9 mouse cellular contexts compared by ENCODE assay signal in genomic region chr19:43655735-43656492, GRCm38 (mm10). TPM values are rescaled to one million over a fixed set of nuclear protein-coding genes. Genes with fewer than 3 reads are reported as not detected.
DNase-seq lines count a peak whose midpoint lies in the region; ATAC-seq and TF ChIP-seq lines count a peak whose summit lies in the region.
"Had no signal": no experiment of that assay in that cellular context is flagged by ENCODE, and none has a peak within 500 bp of the region (broad histone marks: within the 10 kb centered on the region; RNA-seq: fewer than 3 reads in every experiment).

No protein-coding gene starts in this region.

- no peak overlapping the region for H3K4me2 ChIP-seq in forebrain, postnatal 0 days (ENCODE audit: low read depth)
- no peak overlapping the region for H3K4me2 ChIP-seq in midbrain, embryonic 13.5 days (replicated peaks)
- no peak overlapping the region for H3K4me2 ChIP-seq in stomach, embryonic 16.5 days (ENCODE audit: low read depth, low read length)
- H3K4me2 ChIP-seq: lung, embryonic 15.5 days had no signal

- TF ChIP-seq CTCF in forebrain, postnatal 0 days (IDR thresholded peaks at IDR 0.05; ENCODE audit: low read depth), result peak; percentile 90

- no peak overlapping the region for H3K27ac ChIP-seq in forebrain, postnatal 0 days (ENCODE audit: low read depth, low read length)
- H3K27ac ChIP-seq in midbrain, embryonic 13.5 days, result no peak overlapping the region
- no peak overlapping the region for H3K27ac ChIP-seq in stomach, embryonic 16.5 days (ENCODE audit: low read length)
- H3K27ac ChIP-seq: lung, embryonic 15.5 days had no signal

- H3K36me3 ChIP-seq in forebrain, postnatal 0 days (ENCODE audit: insufficient read depth), result no peaks in the 10 kb centered on the region
- no peaks in the 10 kb centered on the region for H3K36me3 ChIP-seq in midbrain, embryonic 13.5 days
- H3K36me3 ChIP-seq in stomach, embryonic 16.5 days (ENCODE audit: control insufficient read depth, insufficient read depth, low read length), result no peaks in the 10 kb centered on the region
- H3K36me3 ChIP-seq: lung, embryonic 15.5 days had no signal

- 38% methylated on average over 11 of the region's 11 CpGs for WGBS in forebrain, postnatal 0 days
- 41% methylated on average over 11 of the region's 11 CpGs for WGBS in midbrain, embryonic 13.5 days
- 37% methylated on average over 11 of the region's 11 CpGs for WGBS in stomach, embryonic 16.5 days

- H3K9ac ChIP-seq in forebrain, postnatal 0 days, result no peak overlapping the region
- H3K9ac ChIP-seq in midbrain, embryonic 13.5 days (replicated peaks), result no peak overlapping the region
- H3K9ac ChIP-seq in stomach, embryonic 16.5 days (ENCODE audit: low read length), result no peak overlapping the region
- H3K9ac ChIP-seq: lung, embryonic 15.5 days had no signal

- no peaks in the 10 kb centered on the region for H3K27me3 ChIP-seq in forebrain, postnatal 0 days (ENCODE audit: insufficient read depth, low read length)
- H3K27me3 ChIP-seq in midbrain, embryonic 13.5 days, result peaks cover 2% of the 10 kb centered on the region; the same call in 1 of the 2 replicates
- 0 out of 2 replicates have a peak, but pooled peaks cover 6% of the 10 kb centered on the region for H3K27me3 ChIP-seq in stomach, embryonic 16.5 days (ENCODE audit: control insufficient read depth, insufficient read depth, low read length)

- no peaks in the 10 kb centered on the region for H3K9me3 ChIP-seq in forebrain, postnatal 0 days (ENCODE audit: low read length)
- no peaks in the 10 kb centered on the region for H3K9me3 ChIP-seq in midbrain, embryonic 13.5 days
- H3K9me3 ChIP-seq in stomach, embryonic 16.5 days (replicated peaks; ENCODE audit: control insufficient read depth, low read length), result no peaks in the 10 kb centered on the region
- H3K9me3 ChIP-seq: lung, embryonic 15.5 days had no signal

- no peaks in the 10 kb centered on the region for H3K4me1 ChIP-seq in forebrain, postnatal 0 days (ENCODE audit: insufficient read depth)
- no peaks in the 10 kb centered on the region for H3K4me1 ChIP-seq in midbrain, embryonic 13.5 days (replicated peaks)
- peaks cover 17% of the 10 kb centered on the region for H3K4me1 ChIP-seq in stomach, embryonic 16.5 days (ENCODE audit: control insufficient read depth, insufficient read depth, low read length)

- ATAC-seq in forebrain, postnatal 0 days, result peak; percentile 66
- ATAC-seq in midbrain, embryonic 13.5 days, result 0 out of 2 replicates have a peak, but pooled peaks have one; percentile 27
- peak; percentile 59; the same call in 1 of the 2 replicates for ATAC-seq in stomach, embryonic 16.5 days (ENCODE audit: insufficient read depth, low FRiP score)

- no peak overlapping the region for H3K4me3 ChIP-seq in forebrain, postnatal 0 days (ENCODE audit: low read depth, low read length)
- H3K4me3 ChIP-seq in midbrain, embryonic 13.5 days (replicated peaks), result no peak overlapping the region
- H3K4me3 ChIP-seq in stomach, embryonic 16.5 days (replicated peaks; ENCODE audit: low read length), result no peak overlapping the region
- H3K4me3 ChIP-seq: lung, embryonic 15.5 days had no signal

- DNase-seq in heart, adult 11 months, result peak; percentile 87
- DNase-seq in heart, adult 9 months (ENCODE audit: low spot score in 2 of 2), result no peak
- peak; percentile 79 to 81 for DNase-seq in B cell, adult 2 months
- DNase-seq in brain, adult 2 months (ENCODE audit: low read depth, low spot score), result peak; percentile 88
- peak; percentile 82 for DNase-seq in forebrain, postnatal 0 days
- DNase-seq in kidney, postnatal 4 days, result peak; percentile 86 to 90

RNA-seq across cellular contexts. Expression of gene Slc25a28, which starts 18.8 kb away (rescaled TPM):
- total RNA-seq in forebrain, postnatal 0 days (2014; rRNA removed), result 45.2 and 67.2 TPM in 2 replicates
- polyA plus RNA-seq in forebrain, postnatal 0 days (2015; fragmentation: Nextera tagmentation; extraction: Ambion mirVana), result 13.1 and 15.6 TPM in 2 replicates
- 10.8 and 14.4 TPM in 2 replicates for polyA plus RNA-seq in midbrain, embryonic 13.5 days (2015; fragmentation: Nextera tagmentation; extraction: Ambion mirVana)
- 11.2 and 13.1 TPM in 2 replicates for polyA plus RNA-seq in stomach, embryonic 16.5 days (2015; fragmentation: Nextera tagmentation; extraction: Ambion mirVana)

RNA-seq across cellular contexts. Expression of gene Entpd7, which starts 33.6 kb away (rescaled TPM):
- total RNA-seq in forebrain, postnatal 0 days (2014; rRNA removed), result 8.3 and 9.3 TPM in 2 replicates
- 5.9 and 8.4 TPM in 2 replicates for polyA plus RNA-seq in forebrain, postnatal 0 days (2015; fragmentation: Nextera tagmentation; extraction: Ambion mirVana)
- 9.1 and 9.9 TPM in 2 replicates for polyA plus RNA-seq in midbrain, embryonic 13.5 days (2015; fragmentation: Nextera tagmentation; extraction: Ambion mirVana)
- 14.6 and 15.3 TPM in 2 replicates for polyA plus RNA-seq in stomach, embryonic 16.5 days (2015; fragmentation: Nextera tagmentation; extraction: Ambion mirVana)

RNA-seq across cellular contexts. Expression of gene Nkx2-3, which starts 43.8 kb away (rescaled TPM):
- total RNA-seq in forebrain, postnatal 0 days (2014; rRNA removed), result 0.67 and 0.92 TPM in 2 replicates
- 1.1 and 1.6 TPM in 2 replicates for polyA plus RNA-seq in forebrain, postnatal 0 days (2015; fragmentation: Nextera tagmentation; extraction: Ambion mirVana)
- polyA plus RNA-seq in midbrain, embryonic 13.5 days (2015; fragmentation: Nextera tagmentation; extraction: Ambion mirVana), result 0.85 and 1.0 TPM in 2 replicates
- 7.2 and 11.1 TPM in 2 replicates for polyA plus RNA-seq in stomach, embryonic 16.5 days (2015; fragmentation: Nextera tagmentation; extraction: Ambion mirVana)
- polyA plus RNA-seq: lung, embryonic 15.5 days had no signal

Comparison
In these comparisons a context has a peak if more than half of its experiments do, and no peak if none do; other contexts are left out.
1. DNase-seq: peak in heart, adult 11 months (single experiment), B cell, adult 2 months (2 of 2), brain, adult 2 months (single experiment), forebrain, postnatal 0 days (single experiment) and kidney, postnatal 4 days (2 of 2); none in heart, adult 9 months (0 of 2).
2. Peak in every context shown above with its lines, with median percentiles within 50 percentile points of each other: ATAC-seq.